Mouse (Mus musculus) MN1 (cell line): ENCODE measurements around the gene Slc22a23.

ENCODE experiments used
- DNase-seq: peaks from one replicate; pipeline ENCODE4 v3.0.0-alpha.2; 2016; ENCODE audit warnings: low spot score

Slc22a23 gene

DNA sequence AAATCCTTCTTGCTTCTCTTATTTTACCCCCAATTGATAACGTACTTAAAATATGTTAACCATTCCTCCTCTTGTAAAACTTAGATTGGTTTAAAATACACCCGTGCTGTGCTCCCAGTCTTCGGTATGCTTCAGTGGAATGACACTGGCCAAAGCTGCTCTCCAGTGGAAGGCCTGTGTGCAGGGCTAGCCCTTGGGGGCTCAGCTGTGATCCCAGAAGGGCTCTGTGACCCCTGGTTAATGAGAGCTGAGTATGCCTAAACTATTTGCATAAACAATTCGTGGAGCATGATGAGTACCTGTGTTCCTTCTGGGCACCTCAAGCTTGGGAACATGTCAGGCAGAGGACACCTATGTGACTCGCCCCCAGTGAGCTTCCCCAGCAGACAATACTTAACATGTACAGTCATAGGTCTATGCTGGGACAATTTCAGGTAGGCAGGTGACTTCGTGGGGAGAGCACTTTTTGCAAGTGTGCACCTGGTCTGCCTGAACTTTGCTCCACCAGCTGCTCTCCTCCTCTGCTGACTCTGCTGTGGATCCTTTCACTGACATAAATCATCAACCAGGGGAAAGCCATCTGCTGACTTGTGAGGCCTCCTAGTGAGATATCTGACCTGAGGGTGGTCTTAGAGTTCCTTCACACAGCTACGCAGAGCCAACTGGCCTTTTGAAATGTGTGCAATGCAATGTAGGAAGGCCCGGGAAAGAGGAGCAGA, 77.9 kb downstream of the Slc22a23 start:
- DNase-seq: no peak

DNA sequence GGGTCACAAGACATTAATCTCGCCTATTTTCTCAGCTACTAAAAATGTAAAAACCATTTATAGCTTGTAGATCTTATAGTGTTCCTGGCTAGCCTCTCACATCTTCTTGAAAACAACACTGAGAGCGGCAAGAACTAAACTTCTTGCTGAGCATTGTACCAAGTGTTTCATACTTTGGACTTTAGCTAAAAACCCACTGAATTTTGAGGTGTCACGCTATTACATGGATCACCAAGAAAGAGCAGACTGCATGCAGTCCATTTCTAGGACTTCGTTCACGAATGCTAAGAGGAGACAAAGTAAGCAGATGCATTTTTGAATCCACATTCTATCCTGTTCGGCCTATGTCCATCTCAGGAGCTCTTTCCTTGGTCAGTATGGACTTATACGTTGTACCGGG, 78.9 kb downstream of the Slc22a23 start:
- no peak for DNase-seq

DNA sequence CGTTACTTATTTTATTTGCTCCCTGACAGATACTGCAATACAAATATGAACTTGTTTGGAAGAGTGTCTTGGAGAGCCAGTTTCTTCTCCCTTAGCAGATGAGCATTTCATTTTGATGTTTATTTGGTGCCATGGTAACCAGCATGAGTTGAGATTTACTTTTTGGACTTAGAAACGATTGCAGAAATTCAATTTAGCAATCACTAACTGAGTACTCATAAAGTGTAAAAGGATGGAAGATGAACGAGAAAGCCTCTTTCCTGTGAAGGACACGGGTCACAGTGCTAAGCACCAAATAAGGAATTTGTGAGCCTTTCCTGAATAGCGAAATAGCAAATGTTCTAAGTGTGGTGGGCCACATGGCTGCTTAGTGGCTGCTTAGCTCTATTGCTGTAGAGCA, 79.4 kb downstream of the Slc22a23 start:
- no peak for DNase-seq

DNA sequence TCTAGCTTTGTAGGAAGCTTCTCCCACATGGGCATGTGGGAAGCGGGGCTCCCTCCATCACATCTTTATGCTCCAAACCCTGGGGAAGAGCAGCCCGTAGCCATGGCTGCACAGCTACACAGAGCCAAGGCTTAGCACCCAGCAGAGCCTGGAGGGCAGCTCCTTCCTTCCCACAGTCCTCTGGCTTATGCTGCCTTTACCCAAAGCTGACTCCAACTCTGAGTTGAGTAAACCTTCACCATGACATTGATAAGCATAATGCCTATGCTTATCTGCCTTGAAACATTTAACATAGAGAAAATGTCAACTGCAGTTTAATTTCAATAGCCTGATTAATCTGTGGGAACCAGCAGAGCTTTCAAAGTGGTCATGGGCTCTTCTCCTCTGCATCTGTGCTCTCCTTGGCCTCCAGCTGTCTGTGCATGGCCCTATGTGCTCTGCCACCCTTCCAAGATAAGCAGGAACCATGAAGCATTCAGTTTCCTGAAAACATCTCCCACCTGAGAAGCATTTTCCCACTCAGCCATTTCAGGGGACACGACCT, 79.9 kb downstream of the Slc22a23 start:
- no peak for DNase-seq

DNA sequence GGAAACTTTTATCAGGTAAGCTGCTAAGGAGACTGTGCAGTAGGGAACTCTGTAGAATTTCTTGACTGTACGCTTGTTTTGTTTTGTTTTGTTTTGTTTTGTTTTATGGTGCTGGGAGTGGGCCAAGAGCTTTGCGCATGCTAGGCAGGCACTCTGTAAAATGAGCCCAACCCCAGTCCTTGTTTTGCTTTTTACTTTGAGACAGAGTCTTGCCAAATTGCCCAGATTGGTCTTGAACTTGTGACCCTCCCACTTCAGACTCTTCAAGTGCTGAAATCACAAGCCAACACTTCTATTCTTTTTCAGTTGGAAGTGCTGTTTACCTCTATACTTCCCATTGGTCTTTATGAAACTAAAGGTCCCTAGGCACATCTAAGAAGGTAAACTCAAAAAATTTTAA, 80.5 kb downstream of the Slc22a23 start:
- no peak for DNase-seq

DNA sequence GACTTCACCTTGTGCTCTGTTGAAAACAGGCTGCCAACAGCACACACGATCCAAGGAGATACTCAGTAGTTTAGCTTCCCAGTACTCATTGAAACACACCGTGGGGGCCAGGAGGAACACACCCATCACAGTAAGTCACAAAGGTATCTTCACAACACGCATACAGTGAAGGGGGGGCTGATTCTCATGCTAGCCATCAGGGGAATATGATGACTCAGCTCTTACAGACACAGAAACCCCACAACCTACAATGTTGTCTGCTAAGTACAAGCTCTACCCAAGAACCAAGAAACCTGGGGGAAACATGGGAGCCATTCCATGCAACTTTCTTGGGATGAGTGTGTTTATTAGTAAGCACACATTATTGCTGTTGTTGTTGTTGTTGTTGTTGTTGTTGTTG, 86.2 kb downstream of the Slc22a23 start:
- no peak for DNase-seq

DNA sequence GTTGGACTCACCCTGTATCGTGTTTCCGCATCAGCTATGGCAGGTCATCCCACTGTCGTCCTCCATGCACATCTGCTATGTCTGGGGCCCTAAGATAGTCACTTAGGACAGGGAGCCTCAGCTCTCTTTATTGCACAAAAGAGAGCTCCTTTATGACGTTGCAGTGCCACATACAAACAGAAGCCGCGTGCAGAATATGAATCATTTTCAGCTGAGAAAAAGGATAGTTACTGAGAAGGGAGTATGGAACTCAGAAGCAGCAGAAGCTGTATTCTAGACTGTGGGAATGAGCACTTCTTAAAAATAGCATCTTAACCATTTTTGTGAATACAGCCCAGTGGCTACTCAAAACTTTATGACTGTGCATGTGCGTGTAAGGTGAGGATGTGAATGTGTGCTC, 87.8 kb downstream of the Slc22a23 start:
- no peak for DNase-seq

DNA sequence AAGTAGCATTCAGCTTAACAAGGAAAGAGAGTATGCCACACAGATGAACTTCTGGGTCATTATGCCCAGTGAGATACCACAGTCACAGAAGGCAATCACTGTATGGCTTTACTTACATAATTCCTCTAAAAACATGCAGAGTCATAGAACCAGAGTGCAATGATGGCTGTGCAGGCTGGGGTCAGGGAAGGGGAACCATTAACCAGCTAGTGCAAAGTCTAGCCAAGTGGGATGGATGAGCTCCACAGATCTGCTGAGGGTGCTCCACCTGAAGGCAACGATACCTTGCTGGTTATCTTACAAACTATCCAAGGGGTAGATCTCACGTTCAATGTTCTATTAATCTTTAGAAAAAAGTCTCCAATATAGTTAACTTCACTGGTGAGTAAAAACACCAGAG, 88.3 kb downstream of the Slc22a23 start:
- DNase-seq: no peak

DNA sequence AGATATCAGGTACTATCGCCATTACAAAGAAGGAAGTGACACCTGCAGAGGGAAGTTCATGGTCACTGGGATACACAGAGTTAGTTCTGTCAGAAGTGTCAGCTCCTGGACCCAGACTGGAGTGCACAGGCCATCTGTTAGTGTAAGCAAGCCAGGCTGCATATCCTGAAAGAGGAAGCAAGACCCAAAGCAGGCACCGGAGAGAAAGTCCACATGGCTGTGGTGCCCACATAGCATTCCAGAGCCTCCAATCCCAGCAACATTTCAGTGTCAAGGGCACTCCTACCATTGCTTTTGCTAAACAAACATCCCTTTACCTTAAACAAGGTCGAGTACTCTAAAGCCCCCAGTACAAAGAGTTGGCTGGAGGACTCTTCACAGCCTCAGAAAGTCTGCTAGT, 89.7 kb downstream of the Slc22a23 start:
- DNase-seq: no peak

DNA sequence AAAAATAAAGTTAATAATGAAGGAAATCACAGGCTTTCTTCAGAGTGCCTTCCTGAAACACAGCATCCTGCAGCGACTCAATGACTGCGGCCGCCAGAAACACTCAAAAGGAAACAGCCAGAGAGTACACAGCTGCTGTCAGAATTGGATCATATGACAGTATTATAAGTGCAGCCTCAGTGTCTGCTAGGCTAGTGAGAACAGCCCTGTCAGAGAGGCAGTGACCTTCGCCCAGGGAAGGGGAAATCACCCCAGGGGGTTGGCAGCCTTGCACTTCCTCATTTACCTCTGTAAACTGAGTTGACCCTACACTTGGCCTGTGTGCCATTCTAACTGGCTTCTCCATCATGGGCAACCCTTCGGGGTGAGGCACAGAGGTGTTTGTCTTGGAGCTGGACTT, 90.3 kb downstream of the Slc22a23 start:
- no peak for DNase-seq

DNA sequence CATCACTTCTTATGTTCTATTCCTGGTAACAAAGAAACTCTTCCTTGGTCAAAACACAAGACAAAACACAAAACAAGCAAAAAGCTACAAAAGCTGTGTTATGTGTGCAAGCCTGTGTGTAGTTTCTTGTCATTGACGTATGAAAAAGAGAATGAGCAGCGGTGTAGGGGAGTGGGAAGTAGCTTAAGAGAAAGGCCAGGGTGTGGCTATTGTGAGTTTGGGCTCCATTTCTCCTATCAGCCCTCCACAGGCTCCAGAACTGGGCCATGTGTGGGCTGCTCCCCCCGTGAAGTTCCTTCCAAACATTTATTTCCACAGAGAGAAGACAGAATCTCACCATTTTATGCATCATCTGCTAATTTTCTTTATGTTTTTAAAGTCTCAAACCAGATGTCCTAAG, 91.2 kb downstream of the Slc22a23 start:
- DNase-seq: no peak

DNA sequence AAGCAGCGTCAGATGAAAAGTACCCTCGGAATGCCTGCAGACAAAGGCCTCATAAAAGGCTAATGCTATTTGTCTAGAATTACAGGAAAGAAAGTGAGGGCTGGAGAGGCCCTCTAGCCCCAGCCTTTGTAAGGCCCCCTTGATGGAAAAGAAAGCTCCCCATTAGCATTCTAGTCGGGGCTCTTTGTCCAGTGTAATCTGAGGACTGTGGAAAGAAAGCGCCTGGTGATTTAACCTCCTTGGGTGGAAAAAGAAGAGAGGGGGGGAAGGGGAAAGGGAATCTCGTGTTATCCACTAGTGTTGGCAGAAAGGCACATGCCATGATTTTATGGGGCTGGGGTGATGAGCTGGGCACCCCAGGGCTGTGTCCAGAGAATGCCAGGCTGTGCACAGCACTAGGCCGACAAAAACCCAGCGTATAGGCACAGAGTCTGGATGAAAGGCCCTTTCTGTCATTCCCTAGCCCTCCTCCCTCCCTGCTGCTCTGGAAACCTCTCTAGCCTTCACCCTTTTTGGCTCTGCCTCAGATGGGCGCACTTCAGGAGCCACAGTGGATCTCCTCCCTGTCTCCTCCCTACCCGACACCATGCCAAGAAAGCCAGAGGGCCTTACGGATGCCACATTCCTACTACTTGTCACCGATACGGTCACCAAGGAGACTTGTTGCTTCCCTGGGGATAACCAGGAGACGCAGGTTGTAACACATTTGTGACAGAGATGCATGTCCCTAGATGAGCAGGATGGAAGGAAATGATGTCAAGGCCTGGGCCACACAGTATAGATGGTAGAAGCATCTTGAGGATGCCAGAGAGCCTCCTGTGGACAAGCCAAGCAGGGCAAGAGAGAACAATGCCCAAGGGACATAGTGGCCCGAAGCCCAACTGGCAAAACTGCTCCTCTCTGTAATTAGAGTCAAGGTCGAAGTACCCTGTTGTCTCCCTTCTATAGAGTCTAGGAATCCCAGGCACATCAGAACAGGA, 95.8 kb downstream of the Slc22a23 start:
- no peak for DNase-seq

DNA sequence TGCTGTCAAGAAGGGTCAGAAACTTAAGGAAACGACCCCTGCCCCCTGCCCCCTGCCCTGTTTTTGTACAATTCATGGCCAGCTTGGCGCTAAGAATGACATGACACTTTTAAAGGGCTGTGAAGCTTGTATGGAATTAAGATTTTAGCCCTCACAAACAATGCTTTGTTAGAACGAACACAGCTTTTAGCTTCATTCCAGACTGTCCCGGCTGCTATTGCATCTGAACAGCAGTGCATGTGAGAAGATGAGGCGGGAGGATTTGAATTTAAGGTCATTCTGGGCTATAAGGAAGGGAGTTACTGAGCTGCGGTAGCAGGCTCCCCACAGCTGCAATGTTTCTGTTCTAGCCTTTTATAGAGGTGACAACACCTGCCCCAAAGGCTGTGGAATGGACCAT, 96.9 kb downstream of the Slc22a23 start:
- no peak for DNase-seq

DNA sequence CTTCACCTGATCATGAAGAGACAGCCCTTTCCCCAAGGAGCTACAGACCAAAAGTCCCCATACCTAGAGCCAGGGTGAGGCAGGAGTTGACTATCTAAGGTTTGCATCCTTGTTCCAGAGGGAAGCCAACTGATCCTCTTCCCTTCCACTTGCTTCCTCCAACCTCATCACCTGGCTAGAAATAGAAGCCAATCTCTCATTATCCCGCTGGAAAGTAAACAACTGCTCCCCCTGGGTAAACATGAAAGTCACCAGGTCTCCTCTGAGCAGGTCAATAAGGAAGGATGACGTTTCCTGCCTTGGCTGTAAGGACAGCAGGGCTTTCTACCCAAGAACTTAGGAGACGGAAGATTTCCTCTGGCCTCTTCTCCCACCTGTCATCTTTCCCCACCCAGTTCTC, 98.2 kb downstream of the Slc22a23 start:
- DNase-seq: no peak

DNA sequence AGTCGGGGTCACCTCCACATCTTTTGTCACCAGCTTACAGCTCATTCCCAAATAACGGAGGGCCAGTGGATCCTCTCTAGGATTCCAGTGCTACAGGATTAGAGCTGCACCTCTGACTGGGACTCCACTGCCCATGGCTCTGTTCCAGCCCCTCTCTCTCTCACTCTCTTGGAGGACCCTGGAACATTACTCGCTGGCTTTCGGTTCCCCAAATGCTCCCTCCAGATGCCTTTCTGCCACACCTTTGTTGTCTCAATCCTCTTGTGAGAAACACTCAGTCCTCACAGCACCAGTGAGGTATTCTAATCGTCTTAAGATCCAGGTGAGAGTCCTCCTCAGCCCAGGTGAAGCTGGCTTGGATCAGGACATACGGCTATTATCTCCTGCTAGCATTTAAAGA, 99.8 kb downstream of the Slc22a23 start:
- DNase-seq: no peak

DNA sequence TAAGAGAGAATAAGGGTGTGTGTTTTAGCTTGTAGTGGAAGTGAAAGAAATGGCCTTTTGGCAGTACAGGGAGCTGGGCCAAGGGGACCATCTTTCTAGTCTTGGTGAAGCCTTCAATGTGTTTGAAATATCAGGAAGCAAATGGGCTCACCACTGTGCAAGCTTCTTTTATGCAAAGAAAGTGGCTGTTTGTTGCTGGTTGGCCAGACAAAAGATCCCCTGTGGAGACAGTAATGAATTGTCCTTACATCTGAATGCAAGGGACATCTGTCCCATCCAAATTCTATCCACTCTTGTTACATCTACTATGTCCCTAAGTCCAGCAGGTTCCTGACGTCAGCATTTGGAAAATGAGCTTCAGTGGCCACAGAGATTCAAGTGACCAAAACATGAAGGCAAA, 100.8 kb downstream of the Slc22a23 start:
- no peak for DNase-seq

DNA sequence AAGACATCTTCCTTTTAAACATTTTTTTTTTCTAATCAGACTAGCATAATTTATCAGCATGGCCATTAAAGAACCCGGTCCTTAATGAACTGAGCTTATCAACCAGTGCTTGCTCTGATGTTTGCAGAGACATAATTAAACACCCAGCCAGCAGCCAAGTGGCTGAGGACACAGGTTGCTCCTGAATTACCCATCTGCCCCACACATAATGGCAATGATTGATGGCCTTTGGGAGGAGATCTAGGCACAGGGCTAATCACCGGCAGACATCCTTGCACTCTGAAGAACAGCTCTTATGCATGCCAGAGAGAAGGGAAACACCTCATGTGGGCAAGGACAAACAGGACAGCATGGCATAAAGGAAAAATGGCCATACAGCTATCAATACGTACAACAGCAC, 102.8 kb downstream of the Slc22a23 start:
- DNase-seq: no peak

DNA sequence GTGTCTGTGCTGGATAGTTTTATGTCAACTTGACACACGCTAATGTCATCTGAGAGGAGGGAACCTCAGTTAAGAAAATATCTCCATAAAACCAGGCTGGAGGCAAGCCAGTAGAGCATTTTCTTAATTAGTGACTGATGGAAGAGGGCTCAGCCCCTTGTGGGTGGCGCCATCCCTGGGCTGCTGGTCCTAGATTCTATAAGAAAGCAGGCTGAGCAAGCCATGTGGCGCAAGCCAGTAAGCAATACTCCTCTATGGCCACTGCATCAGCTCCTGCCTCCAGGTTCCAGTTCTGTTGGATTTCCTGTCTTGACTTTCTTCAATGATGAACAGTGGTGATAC, 104.9 kb downstream of the Slc22a23 start:
- DNase-seq: no peak

DNA sequence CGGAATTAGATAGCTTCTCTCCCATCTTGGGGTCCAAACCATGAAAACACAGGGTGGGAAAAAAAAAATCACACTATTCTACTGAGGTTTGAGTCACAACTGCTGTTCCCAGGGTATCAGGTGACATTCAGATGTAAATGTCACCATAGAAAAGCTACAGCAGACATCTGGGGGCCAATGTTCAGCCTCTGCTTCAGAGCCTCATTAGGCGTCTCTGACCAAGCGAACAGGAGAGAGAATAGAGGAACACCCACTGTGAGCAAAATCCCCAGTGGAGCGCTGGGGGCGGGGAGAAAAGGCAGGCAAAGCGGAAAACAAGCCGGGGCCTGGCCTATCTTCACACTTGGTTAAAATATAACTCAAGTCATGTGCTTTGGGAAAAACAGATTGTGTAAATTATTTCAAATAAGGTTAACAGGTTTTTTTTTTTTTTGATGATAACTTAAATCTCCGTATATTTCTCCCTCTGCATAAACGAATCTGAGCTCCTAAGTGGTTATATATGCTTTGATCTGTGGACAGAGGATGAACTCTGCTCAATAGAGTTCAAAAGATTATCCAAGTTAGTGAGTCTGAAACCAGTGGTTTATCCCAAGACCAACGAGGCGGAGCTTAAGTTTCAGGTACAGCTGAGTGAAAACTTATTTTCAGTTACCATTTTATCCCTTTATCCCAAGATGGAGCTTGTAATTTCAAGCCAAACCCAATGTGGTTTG, 105.5 kb downstream of the Slc22a23 start:
- no peak for DNase-seq

DNA sequence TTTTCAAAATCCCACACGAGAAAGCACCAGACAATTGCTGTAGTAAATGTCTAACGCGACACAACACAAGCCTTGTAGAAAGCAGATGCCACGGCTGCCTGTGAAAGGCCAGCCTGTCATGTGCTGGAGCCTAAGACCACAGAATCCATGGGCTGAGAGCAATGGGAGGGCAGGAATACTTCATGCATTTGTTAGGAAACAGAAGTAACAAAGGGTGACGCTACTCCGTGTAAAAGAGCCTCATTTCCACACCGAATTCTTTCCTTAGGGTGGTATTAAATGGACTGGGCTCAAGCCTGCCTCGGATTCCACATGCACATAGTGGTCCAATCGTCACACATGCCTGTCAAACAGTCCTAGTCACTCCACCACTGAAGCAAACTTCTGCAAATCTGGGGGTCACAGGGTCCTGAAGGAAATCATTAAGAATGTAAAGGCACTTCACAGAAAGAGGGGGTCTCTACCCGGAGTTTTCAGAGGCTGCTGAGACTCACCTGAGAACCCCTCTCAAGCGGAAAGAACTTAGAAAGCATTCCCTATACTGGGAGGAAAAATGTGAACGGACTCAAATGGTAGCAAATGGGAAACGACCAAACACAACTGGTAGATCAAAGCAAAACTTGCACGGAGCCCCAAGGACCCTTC, 106.2 kb downstream of the Slc22a23 start:
- DNase-seq: no peak

DNA sequence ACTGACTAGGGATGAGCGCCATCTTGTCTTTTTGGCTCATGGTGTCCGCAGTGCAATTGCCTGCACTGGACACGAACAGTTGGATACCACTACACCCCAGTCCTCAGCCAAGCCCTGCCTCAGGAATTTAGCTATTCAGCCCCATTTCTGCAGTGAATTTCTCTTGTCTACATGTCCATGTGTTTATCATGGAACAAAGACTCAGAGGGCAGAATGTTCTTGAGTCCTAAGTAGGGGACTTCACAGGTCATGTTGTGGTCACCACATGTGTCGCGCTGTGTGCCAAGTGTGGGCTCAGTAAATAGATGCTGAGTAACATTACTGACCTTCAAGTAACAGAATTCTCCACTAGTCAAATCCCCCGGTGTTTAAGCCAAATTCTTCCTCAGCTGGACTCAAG, 109.9 kb downstream of the Slc22a23 start:
- DNase-seq: no peak

DNA sequence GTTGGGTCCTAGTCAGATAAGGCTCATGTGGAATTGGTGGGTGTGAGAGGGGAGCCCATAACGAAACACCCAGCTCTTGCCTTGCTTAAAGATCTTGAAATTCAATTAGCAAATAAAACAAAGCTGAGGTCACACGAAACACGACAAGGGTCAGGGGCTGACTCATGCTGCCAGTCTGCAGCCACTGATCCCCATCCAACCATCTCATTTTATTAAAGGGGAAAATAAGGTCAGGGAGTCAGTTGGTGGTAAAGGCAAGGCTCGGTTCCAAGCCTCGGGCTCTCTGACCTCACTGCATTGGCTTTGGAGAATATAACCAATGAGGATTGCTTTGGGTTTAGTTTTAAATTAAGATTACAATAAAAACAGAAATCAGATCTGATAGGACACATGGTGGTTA, 110.5 kb downstream of the Slc22a23 start:
- peak; percentile 8 for DNase-seq
